Mouse (Mus musculus): ENCODE data around the gene Cd47.

The Cd47 gene

GRCm38 (mm10) chr16:49866617-49867016 is 66.3 kb downstream of the Cd47 start:
- no peak for DNase-seq (ENCODE audit: low read depth, low spot score)

GRCm38 (mm10) chr16:49868278-49868677 is 67.9 kb downstream of the Cd47 start:
- no peak for DNase-seq (ENCODE audit: low read depth, low spot score)

DNA sequence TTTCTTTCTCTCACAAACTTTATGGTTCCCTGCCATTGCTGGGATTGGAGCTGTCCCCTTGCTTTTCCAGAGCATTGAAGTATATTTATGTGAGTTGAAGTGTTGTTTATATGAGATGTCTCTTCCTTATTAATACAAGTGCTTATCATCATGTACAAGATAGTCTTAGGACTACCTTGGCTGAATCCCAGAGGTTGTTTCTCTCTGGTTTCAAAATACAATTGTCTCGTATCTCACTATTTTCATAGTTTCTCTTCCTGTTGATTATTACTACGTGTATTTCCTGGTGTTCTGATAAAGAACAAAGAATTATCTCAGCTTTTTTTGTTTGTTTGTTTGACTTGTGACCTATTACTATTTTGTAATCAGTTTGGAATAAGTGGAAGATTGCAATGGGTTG is 73.6 kb downstream of the Cd47 start:
- no peak for DNase-seq (ENCODE audit: low read depth, low spot score)

GRCm38 (mm10) chr16:49874546-49874945 is 74.2 kb downstream of the Cd47 start:
- DNase-seq (ENCODE audit: low read depth, low spot score), result no peak

DNA sequence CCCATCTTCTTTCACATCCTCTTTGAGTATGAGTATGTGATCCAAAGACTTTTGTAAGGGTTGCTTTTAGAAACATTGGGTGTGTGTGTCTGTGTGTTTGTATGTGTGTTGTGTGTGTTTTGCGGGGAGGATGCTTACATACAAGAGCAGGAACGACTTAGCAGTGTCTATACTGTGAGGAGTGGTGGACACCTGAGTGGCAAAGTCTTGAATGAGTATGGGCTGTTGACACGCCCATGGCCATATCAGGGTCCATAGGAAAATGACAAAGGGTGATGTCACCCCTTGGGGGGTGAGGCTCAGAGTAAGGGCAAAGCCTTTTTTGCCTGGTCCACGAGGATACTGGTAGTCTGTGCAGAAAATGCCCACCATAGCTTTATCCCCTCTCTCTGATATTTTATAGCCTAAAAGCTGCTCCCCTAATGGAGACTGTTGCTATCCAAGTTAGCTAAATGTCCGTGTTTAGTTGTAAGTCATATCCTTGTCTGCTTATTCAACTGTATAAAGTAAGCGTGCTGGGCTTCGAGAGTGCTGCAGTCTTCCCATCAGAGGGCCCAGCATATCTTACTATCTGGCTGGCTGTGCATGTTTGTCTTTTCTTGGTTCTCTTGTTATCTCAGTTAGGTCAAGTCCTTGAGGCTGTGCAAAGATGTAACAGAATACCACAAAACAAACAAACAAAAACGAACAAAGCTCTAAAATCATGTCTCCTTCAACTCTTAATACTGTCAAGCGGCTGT is 76.1 kb downstream of the Cd47 start:
- no peak for DNase-seq (ENCODE audit: low read depth, low spot score)

DNA sequence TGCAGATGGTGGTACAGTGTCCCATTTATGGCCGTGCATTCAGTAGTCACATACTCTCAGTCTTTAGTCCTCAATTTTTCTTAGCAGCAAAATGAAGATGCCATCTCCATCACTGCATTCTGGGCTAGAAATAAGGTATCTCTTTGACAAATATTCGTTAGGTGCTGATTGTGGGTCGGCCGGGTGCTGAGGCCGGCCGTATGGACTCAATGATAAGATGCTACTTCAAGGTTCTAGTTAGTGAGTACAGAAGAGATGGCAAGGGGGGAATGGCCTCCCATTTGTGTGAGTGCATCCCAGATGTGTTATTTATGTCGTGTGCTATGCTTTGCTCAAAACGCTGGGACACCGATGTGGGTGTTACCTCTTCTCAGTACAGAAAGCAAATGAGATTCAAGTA is 76.9 kb downstream of the Cd47 start:
- DNase-seq (ENCODE audit: low read depth, low spot score), result no peak

- no peak for DNase-seq (ENCODE audit: low read depth, low spot score)
Measured at GRCm38 (mm10) chr16:49878051-49878450, 77.7 kb downstream of the Cd47 start.

GRCm38 (mm10) chr16:49886403-49887066 is 86.2 kb downstream of the Cd47 start:
- DNase-seq (ENCODE audit: low read depth, low spot score), result no peak

DNA sequence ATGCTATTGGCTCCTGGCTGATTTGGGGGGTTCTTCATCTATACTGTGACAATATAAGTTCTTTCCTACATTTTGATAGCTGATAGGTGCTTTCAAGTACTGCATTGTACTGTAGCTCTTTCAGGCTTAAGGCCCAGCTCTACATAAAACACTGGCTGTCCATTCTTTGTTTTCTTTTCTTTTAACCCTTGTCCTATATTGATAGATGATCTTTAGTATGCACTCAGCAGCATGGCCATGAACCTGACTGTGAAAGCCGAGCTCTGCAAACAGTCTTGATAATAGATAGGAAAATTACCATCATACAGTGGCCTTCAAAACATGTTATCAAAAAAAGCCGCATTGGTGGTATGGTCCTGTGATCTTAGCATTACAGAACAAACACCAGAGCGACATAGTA is 87.0 kb downstream of the Cd47 start:
- DNase-seq (ENCODE audit: low read depth, low spot score), result no peak

DNA sequence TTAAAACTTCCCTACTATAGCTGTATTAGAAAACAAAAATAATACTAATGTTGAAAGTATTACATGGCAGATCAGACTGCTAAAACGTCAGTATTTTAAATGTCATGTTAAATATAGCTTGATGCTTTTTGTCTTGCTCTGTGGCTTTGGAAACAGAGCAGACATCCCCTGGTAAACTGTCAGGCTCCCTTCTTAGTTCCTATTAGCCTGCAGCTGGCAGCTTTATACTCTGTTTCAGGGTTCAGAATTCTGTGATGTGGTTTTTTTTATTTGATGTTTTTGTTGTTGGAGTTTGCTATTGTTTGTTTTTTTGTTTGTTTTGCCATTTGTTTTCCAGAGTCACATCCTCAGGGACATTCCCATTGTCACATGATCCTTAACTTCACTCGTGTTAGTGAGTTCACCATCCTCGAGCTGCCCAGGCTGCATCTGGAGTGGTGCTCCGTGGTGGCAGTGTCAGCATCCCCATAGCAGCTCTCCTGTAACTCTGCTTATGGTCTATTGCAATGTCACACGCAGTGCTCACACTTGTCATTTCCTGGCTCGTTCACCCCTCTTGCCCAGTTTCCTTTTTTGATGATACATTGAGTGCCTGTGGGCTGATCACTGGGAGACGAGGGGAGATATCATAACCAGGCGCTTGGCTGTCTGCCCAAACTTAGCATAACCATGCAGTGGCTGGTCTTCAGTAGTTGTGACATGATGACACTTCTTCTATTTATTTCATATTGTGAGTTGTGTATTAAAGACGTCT is 87.7 kb downstream of the Cd47 start:
- no peak for DNase-seq (ENCODE audit: low read depth, low spot score)

DNA sequence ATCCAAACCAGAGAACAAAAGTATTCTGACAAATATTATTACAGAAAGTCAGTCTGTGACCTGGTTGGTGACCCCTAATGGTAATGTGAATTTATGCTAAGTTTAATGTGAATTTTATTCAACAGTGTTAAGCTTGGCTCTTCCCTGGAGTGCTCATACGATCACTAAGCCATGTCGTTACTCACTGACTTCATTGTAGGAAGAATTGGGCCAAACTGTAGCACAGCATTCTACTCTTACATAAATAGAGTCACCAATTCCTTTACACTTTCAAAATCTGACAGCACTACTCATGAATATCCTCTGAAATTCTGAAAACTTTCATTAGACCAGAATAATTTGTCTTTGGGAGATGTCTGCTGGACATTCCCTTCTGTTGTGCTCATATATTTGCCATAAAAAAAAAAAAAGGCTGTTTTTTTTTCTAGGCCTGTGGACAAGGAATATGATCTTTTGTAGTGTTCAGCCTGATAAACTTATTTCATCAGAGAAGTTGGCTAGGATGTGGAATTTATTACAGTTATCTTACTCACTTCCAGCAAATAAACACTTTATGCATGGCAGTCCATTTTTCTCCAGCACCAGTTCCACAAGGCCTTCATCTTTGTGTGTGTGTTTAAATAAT is 88.8 kb downstream of the Cd47 start:
- no peak for DNase-seq (ENCODE audit: low read depth, low spot score)

GRCm38 (mm10) chr16:49892252-49892651 is 91.9 kb downstream of the Cd47 start:
- no peak for DNase-seq (ENCODE audit: low read depth, low spot score)

GRCm38 (mm10) chr16:49892945-49893344 is 92.6 kb downstream of the Cd47 start:
- peak; percentile 46 for DNase-seq (ENCODE audit: low read depth, low spot score)

GRCm38 (mm10) chr16:49894624-49895023 is 94.3 kb downstream of the Cd47 start:
- DNase-seq (ENCODE audit: low read depth, low spot score), result no peak

DNA sequence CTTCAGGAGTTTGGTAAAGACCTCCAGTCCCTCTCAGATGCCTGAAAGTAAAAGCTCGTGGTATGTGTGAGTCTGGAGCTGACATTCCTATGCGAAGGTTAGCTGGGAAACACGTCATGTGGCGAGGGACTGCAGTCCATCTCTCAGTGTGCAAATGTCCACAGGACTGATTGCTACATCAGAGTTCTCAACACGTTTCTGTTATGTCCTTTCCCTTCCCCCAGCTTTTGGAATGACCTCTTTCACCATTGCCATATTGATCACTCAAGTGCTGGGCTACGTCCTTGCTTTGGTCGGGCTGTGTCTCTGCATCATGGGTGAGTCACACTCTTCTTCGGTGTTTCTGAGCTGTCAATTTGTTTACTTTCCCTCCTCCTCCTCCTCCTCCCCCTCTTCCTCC is 95.8 kb downstream of the Cd47 start:
- no peak for DNase-seq (ENCODE audit: low read depth, low spot score)

DNA sequence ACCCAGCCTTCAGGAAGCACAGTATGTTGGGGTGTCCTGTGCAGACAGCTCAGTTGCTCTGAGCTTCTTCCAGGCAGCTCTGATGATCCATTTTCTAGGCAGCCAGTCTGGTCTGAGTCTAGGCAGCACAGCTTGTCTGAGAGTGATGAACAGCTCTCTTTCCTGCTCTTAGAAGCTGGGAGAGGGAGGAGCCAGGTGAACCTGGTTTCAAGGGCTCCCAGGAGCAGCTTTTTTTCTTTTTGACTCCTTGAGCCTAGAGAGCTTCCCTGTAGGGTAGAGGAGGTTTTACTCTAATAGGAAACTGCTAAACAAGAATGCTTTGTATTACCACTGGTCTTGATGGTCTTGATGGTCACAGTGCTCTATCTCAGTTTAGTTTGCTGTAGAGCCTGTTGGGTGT is 101.1 kb downstream of the Cd47 start:
- no peak for DNase-seq (ENCODE audit: low read depth, low spot score)

- no peak for DNase-seq (ENCODE audit: low read depth, low spot score)
Measured at GRCm38 (mm10) chr16:49902083-49902482, 101.8 kb downstream of the Cd47 start.

DNA sequence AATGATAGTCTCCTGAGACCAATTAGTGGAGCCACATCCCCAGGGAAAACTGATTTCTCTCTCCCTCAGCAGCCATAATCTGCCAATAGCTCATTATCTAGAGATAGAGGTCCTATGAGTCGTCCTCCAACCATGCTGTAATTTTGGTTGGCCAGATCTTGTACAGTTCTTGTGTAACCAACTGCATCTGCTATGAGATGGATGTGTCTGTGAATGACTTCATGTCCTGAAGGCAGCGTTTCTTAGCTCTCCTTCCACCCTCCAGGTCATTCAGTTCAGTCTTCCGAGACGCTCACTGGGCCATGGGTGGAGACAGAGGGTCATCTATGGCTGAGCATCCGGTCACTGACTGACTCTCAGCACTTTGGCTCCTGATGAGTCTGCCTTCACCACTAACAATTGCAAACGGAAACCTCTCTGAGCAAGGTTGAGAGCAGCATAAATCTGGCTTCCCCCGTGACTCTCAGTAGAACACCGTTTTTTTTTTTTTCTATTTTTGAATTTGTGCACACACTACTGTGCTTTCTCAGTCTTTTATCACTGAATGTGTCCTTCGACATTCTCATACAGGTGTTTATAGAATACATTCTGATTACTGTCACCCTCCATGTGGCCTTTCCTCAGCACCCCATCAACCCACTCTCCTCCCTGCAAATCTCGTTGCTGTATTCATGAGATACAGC is 104.1 kb downstream of the Cd47 start:
- DNase-seq (ENCODE audit: low read depth, low spot score), result no peak

GRCm38 (mm10) chr16:49905041-49905440 is 104.7 kb downstream of the Cd47 start:
- DNase-seq (ENCODE audit: low read depth, low spot score), result no peak

- DNase-seq (ENCODE audit: low read depth, low spot score), result no peak
Measured at GRCm38 (mm10) chr16:49905601-49906001, 105.3 kb downstream of the Cd47 start.

DNA sequence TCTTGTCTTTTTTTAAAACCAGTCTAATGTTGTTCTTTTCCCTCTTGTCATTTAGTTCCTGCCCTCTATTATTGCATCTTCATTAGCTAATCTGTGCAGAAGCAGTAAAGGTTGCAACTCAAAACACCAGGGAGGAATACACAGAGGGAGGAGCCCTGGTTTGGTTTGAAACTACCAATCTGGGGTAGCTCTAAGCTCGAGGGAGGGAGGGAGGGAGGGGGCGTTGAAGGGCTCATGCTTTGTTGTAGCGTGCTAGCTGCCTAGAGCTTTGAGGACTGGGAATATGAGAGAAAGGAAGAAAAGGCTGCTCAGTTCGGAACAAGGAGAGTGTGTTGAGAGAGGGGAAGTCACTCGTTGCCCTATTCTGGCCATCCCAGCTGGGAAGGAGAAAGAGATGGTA is 105.7 kb downstream of the Cd47 start:
- no peak for DNase-seq (ENCODE audit: low read depth, low spot score)

DNA sequence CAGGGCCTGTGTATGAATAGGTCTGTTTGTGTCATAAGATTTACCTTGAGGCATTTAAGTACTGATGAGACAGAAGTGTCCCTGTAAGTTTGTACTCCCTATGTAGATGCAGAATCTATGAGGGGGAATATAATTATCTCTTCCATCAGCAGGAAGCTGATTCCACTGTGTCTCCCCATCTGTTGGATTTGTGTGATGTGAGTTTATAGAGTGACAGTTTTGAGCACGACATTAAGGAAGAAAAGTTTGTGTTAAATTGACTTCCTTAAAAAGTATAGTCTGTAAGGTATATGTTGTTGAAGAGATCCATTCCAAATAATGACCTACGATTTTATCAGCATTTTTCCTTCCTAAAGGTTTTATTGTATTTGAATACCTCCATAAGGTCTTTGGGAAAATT is 106.6 kb downstream of the Cd47 start:
- no peak for DNase-seq (ENCODE audit: low read depth, low spot score)

All from c-Kit-negative CD71-positive TER-119-positive erythroid progenitor cells, embryonic 14.5 days (primary cell).